Mouse (Mus musculus): ENCODE data around the gene Bcas1. TPM values are rescaled to one million over a fixed set of nuclear protein-coding genes. Genes with fewer than 3 reads are reported as not detected.

The Bcas1 gene
- polyA plus RNA-seq, 1 experiment from 2014 or later = 11.8 TPM

- H3K4me3 ChIP-seq (ENCODE audit: low read depth, low read length) = no peak overlapping the region
- H3K27ac ChIP-seq (ENCODE audit: low read depth, low read length) = no peak overlapping the region
- 89% methylated on average over 19 of the region's 19 CpGs for WGBS
- no peaks in the 10 kb centered on the region for H3K36me3 ChIP-seq (ENCODE audit: control insufficient read depth, insufficient read depth, low read length)
- H3K9ac ChIP-seq (replicated peaks; ENCODE audit: low read depth, low read length) = no peak overlapping the region
- H3K27me3 ChIP-seq (ENCODE audit: control insufficient read depth, insufficient read depth, low read length) = no peaks in the 10 kb centered on the region
- no peak overlapping the region for H3K4me2 ChIP-seq (ENCODE audit: low read depth, low read length)
- no peaks in the 10 kb centered on the region for H3K9me3 ChIP-seq (ENCODE audit: control insufficient read depth, low read length)
- peaks cover 8% of the 10 kb centered on the region; the same call in 1 of the 2 replicates for H3K4me1 ChIP-seq (ENCODE audit: control insufficient read depth, insufficient read depth, low read length)
- no peak for ATAC-seq (ENCODE audit: low read depth)
These were observed 78.5 kb downstream of the Bcas1 start for GRCm38 (mm10) chr2:170349096-170349495.

- WGBS = 35% methylated on average over 8 of the region's 8 CpGs
- no peak for ATAC-seq (ENCODE audit: low read depth)
- H3K4me2 ChIP-seq (ENCODE audit: low read depth, low read length) = no peak overlapping the region
- H3K27ac ChIP-seq (ENCODE audit: low read depth, low read length) = no peak overlapping the region
- no peak overlapping the region for H3K9ac ChIP-seq (replicated peaks; ENCODE audit: low read depth, low read length)
- H3K36me3 ChIP-seq (ENCODE audit: control insufficient read depth, insufficient read depth, low read length) = no peaks in the 10 kb centered on the region
- H3K4me1 ChIP-seq (ENCODE audit: control insufficient read depth, insufficient read depth, low read length) = peaks cover 8% of the 10 kb centered on the region; the same call in 1 of the 2 replicates
- H3K9me3 ChIP-seq (ENCODE audit: control insufficient read depth, low read length) = no peaks in the 10 kb centered on the region
- H3K4me3 ChIP-seq (ENCODE audit: low read depth, low read length) = no peak overlapping the region
- no peaks in the 10 kb centered on the region for H3K27me3 ChIP-seq (ENCODE audit: control insufficient read depth, insufficient read depth, low read length)
These were observed 80.4 kb downstream of the Bcas1 start for GRCm38 (mm10) chr2:170347131-170347765.

GRCm38 (mm10) chr2:170345410-170345793, 82.2 kb downstream of the Bcas1 start:
- Histone ChIP-seq H3K9me3 (ENCODE audit: control insufficient read depth, low read length) (no peaks in the 10 kb centered on the region), H3K9ac (replicated peaks; ENCODE audit: low read depth, low read length) (no peak overlapping the region), H3K4me2 (ENCODE audit: low read depth, low read length) (no peak overlapping the region), H3K4me3 (ENCODE audit: low read depth, low read length) (no peak overlapping the region), H3K27ac (ENCODE audit: low read depth, low read length) (peak overlapping the region; percentile 16; the same call in 1 of the 2 replicates), H3K27me3 (ENCODE audit: control insufficient read depth, insufficient read depth, low read length) (no peaks in the 10 kb centered on the region), H3K4me1 (ENCODE audit: control insufficient read depth, insufficient read depth, low read length) (peaks cover 8% of the 10 kb centered on the region; the same call in 1 of the 2 replicates), H3K36me3 (ENCODE audit: control insufficient read depth, insufficient read depth, low read length) (no peaks in the 10 kb centered on the region)
- WGBS = 8% methylated on average over 5 of the region's 5 CpGs
- ATAC-seq (ENCODE audit: low read depth) = no peak

- Histone ChIP-seq H3K4me2 (ENCODE audit: low read depth, low read length) (no peak overlapping the region), H3K9ac (replicated peaks; ENCODE audit: low read depth, low read length) (no peak overlapping the region), H3K4me1 (ENCODE audit: control insufficient read depth, insufficient read depth, low read length) (peaks cover 8% of the 10 kb centered on the region; the same call in 1 of the 2 replicates), H3K27me3 (ENCODE audit: control insufficient read depth, insufficient read depth, low read length) (no peaks in the 10 kb centered on the region), H3K9me3 (ENCODE audit: control insufficient read depth, low read length) (no peaks in the 10 kb centered on the region), H3K27ac (ENCODE audit: low read depth, low read length) (peak overlapping the region; percentile 16; the same call in 1 of the 2 replicates), H3K36me3 (ENCODE audit: control insufficient read depth, insufficient read depth, low read length) (no peaks in the 10 kb centered on the region), H3K4me3 (ENCODE audit: low read depth, low read length) (no peak overlapping the region)
- 11% methylated on average over 18 of the region's 18 CpGs for WGBS
- ATAC-seq (ENCODE audit: low read depth) = peak; percentile 16; the same call in 1 of the 2 replicates
These were observed 82.9 kb downstream of the Bcas1 start for GRCm38 (mm10) chr2:170344502-170345409.

GRCm38 (mm10) chr2:170343819-170344317, 83.8 kb downstream of the Bcas1 start:
- Histone ChIP-seq H3K4me3 (ENCODE audit: low read depth, low read length) (no peak overlapping the region), H3K27me3 (ENCODE audit: control insufficient read depth, insufficient read depth, low read length) (no peaks in the 10 kb centered on the region), H3K36me3 (ENCODE audit: control insufficient read depth, insufficient read depth, low read length) (no peaks in the 10 kb centered on the region), H3K9me3 (ENCODE audit: control insufficient read depth, low read length) (no peaks in the 10 kb centered on the region), H3K4me2 (ENCODE audit: low read depth, low read length) (no peak overlapping the region), H3K9ac (replicated peaks; ENCODE audit: low read depth, low read length) (no peak overlapping the region), H3K4me1 (ENCODE audit: control insufficient read depth, insufficient read depth, low read length) (peaks cover 8% of the 10 kb centered on the region; the same call in 1 of the 2 replicates), H3K27ac (ENCODE audit: low read depth, low read length) (peak overlapping the region; percentile 46; the same call in 1 of the 2 replicates)
- ATAC-seq (ENCODE audit: low read depth) = peak; percentile 49; the same call in 1 of the 2 replicates
- WGBS = 43% methylated on average over 10 of the region's 10 CpGs

- WGBS = 41% methylated on average over 17 of the region's 17 CpGs
- peak overlapping the region; percentile 46; the same call in 1 of the 2 replicates for H3K27ac ChIP-seq (ENCODE audit: low read depth, low read length)
These were observed 84.4 kb downstream of the Bcas1 start for GRCm38 (mm10) chr2:170343133-170343818.

GRCm38 (mm10) chr2:170342312-170342830, 85.3 kb downstream of the Bcas1 start:
- WGBS = 84% methylated on average over 12 of the region's 12 CpGs
- no peak overlapping the region for H3K27ac ChIP-seq (ENCODE audit: low read depth, low read length)
- no peak for ATAC-seq (ENCODE audit: low read depth)

More at GRCm38 (mm10) chr2:170343133-170343818, 84.4 kb downstream of the Bcas1 start:
- no peak overlapping the region for H3K9ac ChIP-seq (replicated peaks; ENCODE audit: low read depth, low read length)
- no peak overlapping the region for H3K4me2 ChIP-seq (ENCODE audit: low read depth, low read length)
- no peaks in the 10 kb centered on the region for H3K27me3 ChIP-seq (ENCODE audit: control insufficient read depth, insufficient read depth, low read length)
- no peaks in the 10 kb centered on the region for H3K36me3 ChIP-seq (ENCODE audit: control insufficient read depth, insufficient read depth, low read length)
- ATAC-seq (ENCODE audit: low read depth) = no peak
- H3K4me3 ChIP-seq (ENCODE audit: low read depth, low read length) = no peak overlapping the region
- H3K4me1 ChIP-seq (ENCODE audit: control insufficient read depth, insufficient read depth, low read length) = peaks cover 8% of the 10 kb centered on the region; the same call in 1 of the 2 replicates
- no peaks in the 10 kb centered on the region for H3K9me3 ChIP-seq (ENCODE audit: control insufficient read depth, low read length)

GRCm38 (mm10) chr2:170341179-170341578, 86.5 kb downstream of the Bcas1 start:
- no peak for ATAC-seq (ENCODE audit: low read depth)
- Histone ChIP-seq H3K4me3 (ENCODE audit: low read depth, low read length) (no peak overlapping the region), H3K27ac (ENCODE audit: low read depth, low read length) (no peak overlapping the region), H3K4me1 (ENCODE audit: control insufficient read depth, insufficient read depth, low read length) (peaks cover 8% of the 10 kb centered on the region; the same call in 1 of the 2 replicates), H3K36me3 (ENCODE audit: control insufficient read depth, insufficient read depth, low read length) (no peaks in the 10 kb centered on the region), H3K27me3 (ENCODE audit: control insufficient read depth, insufficient read depth, low read length) (no peaks in the 10 kb centered on the region), H3K4me2 (ENCODE audit: low read depth, low read length) (no peak overlapping the region), H3K9me3 (ENCODE audit: control insufficient read depth, low read length) (no peaks in the 10 kb centered on the region), H3K9ac (replicated peaks; ENCODE audit: low read depth, low read length) (no peak overlapping the region)
- WGBS = 83% methylated on average over 8 of the region's 8 CpGs

More at GRCm38 (mm10) chr2:170342312-170342830, 85.3 kb downstream of the Bcas1 start:
- Histone ChIP-seq H3K4me3 (ENCODE audit: low read depth, low read length) (no peak overlapping the region), H3K36me3 (ENCODE audit: control insufficient read depth, insufficient read depth, low read length) (no peaks in the 10 kb centered on the region), H3K4me1 (ENCODE audit: control insufficient read depth, insufficient read depth, low read length) (peaks cover 8% of the 10 kb centered on the region; the same call in 1 of the 2 replicates), H3K27me3 (ENCODE audit: control insufficient read depth, insufficient read depth, low read length) (no peaks in the 10 kb centered on the region), H3K9me3 (ENCODE audit: control insufficient read depth, low read length) (no peaks in the 10 kb centered on the region), H3K9ac (replicated peaks; ENCODE audit: low read depth, low read length) (no peak overlapping the region), H3K4me2 (ENCODE audit: low read depth, low read length) (no peak overlapping the region)

Data from neural tube, embryonic 14.5 days (tissue).